Mouse (Mus musculus) kidney, adult 11 months (tissue): Measurements from ENCODE around the gene Setdb1.
A peak's percentile ranks its signal among the peaks of the same experiment; 100 is the strongest.

ENCODE experiments used
- DNase-seq: peaks from one replicate; pipeline ENCODE4 v3.0.0; 2022

Setdb1 gene

DNA sequence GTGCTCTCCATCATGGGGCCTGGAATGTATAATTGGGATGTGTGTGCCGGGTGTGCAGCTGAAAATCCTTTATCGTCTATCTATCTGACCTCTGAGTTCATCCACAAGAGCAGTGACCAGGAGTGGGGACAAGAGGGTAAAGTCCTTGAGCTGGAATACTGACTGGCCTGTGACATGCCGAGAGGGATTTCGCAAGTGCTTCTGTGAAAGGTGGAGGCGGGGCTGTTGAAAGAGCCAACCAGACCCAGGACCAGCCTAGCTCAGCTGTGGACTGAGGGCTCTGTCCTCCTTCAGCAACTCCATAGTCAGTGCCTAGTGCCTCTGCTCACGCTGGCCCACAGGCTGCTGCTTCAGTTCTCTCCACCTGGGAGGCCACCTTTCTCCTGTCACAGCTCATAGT, 38.5 kb downstream of the Setdb1 start:
- peak; percentile 91 for DNase-seq

DNA sequence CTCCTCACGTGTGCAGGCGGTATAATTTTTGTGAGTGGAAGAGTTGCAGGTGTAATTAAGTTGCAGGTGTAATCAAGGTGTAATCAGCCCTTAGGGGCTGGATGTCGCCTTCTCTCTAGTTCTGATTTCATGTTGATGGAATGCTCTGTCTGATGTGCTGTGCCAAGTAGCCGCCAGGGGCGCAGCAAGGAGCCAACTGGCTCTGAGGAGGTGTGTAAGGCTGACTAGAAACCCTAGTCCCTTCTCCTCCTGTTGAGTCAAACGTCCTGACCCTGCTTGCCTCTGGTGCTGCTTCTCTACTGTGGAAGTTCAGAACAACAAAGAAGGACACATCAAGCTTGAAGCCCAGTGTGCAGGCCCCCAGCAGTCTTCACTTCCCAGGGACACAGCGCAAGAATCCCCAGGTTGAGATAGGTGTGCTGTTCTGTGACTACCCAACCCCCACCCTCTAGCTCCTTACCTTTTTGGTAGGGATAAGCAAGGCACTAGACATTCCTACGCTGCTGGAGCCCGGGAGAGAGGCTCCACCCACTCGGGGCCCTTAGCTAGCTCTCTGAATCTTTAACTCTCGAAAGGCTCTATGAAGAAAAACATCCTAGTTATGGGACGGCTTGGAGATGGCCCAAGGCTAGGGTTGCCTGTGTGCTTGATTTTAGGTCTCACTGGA, 39.5 kb downstream of the Setdb1 start:
- DNase-seq, result peak; percentile 83

DNA sequence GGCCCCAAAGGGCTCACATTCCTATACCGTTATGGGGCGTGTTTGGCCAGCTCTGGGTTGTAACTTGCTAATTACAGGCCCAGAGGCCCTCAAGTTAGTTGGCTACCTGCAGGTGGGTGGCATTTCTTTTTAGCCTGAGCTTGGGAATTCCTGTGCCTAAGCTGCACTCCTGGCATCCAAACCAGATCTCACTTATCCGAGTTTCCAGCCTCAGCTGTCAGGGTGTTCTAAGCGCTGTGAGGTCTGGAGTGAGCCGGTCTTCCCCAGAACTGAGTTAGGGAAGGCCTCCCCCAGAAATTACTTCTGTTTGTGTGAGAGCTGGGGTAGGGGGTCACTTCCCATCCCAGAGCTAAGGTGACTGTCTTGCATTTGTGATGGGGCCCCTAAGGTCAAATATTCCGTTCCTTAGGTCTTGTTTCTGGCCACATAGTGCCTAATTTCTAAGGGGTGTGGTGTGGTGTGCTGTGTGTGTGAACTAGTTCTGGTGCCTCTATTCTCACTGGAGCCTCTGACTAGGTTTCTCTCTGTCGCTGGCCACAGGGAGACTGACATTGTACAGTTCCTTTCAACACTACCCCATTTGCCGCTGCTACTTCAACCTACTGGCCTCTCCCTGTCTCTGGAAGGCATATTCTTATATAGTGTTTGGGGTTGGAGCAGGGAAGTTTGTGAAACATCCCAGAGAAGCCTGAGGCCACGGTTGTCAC, 41.0 kb downstream of the Setdb1 start:
- no peak for DNase-seq

DNA sequence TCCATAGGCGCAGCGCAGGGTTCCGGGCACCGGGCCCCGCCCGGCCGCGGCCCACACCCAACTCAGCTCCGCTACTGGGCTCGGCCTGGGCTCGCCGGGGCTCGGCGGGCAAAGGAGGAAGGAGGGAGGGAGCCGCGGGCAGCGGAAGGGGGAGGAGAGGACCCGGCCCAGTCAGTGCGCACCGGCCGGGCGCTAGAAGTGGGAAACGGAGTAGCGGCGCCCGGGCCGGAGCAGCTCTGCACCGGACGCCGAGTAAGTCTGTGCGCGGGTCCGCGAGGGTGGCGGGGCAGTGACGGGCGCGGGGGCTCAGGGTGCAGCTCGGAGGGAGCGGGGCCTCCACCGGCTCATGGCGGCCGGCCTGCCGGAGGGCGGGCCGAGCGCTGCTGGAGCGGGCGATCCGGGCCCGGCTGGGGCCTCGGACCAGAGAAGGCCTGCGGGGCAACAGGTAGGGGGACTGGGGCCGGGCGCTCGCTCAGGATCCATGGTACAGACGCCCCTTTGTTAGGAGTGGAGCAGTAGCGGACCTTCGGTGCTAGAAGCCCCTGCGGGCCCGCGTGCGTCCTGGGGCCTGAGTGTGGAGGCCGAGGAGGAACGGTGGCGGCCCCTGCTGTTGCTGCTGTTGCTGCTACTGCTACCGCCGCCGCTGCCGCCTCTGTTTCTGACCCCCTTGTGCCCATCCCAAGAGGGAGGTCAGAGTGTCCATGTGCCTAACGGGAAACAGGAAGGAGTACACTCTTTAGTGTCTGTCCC, 41.7 kb downstream of the Setdb1 start:
- DNase-seq, result peak; percentile 88

DNA sequence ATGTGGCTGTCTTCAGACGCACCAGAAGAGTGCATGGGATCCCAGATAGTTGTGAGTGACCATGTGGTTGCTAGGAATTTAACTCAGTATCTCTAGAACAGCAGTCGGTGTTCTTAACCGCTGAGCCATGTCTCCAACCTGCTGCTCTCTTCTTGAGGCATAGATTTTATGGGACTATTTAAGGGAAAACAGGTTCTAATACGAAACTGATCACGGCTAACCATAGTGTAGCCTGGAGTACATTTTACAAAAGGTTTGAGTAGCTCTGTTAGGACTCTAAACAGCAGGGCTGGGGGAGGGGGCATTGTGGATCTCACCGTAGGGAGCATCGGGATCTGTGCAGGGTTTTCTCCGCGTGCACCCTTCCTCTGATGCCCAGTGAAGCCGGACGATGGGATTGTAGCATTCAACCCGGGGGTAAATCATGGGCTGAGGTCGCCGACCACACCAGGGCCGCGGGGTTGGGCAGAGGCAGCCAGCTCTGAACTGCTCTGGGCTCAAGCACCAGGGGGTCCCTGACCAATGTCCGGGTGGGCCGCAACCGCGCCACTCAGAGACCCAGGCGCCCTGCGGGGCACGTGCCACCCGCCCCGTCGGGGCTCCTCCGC, 42.4 kb downstream of the Setdb1 start, which contains the start of gene Cers2:
TSS of gene Cers2 (plus strand) at position 306 of the 608 bp plus-strand sequence.
- DNase-seq, result no peak

DNA sequence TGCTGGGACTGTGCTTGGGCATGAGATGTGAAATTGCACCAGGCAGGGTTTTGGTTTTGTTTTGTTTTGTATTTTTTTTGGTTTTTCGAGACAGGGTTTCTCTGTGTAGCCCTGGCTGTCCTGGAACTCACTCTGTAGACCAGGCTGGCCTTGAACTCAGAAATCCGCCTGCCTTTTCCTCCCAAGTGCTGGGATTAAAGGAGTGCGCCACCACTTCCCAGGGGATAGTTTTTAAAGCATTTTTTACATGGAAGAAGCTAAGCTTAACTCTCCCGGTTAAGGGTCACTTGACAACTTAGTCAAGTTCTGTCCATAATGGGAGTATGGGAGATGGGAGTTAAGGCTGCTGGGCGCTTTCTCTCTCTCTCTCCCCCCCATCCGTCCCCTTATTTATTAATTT, 42.9 kb downstream of the Setdb1 start:
- no peak for DNase-seq

DNA sequence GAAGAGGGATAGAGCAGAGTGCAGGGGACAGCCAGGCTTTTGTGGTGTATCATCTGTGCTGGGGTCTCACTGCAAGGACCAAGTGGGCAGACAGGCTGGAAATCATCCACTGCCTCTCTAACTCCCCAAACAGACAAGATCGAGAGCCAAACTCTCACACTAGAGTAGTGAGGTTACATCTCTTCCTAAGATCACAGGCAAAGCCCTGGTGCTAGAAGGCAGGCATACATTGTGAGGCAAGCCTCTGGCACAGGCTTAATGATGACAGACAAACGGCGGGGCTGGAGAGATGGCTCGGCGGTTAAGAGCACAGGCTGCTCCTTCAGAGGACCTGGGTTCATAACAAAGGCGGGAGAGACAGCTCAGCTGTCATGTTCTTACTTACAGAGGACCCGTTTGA, 43.5 kb downstream of the Setdb1 start:
- no peak for DNase-seq

DNA sequence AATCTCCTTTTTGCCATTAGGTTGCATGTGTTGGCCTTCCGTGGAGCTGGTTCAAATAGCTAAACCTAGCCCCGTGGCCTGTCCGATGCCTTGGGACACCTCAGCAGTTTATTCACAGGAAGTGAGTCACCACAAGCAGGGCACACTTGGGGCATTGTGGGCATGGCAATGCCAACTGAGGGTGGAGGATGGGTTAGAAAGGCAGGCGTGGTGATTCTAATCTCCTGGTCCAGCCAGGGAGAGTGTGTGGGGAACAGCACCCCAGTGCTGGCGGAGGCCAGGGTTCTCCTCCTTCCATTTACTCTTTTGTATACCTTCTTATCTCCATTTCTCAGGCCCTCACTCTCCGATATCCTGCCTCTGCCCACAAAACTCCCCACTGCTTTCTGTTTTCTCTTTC, 44.4 kb downstream of the Setdb1 start:
- DNase-seq, result no peak

DNA sequence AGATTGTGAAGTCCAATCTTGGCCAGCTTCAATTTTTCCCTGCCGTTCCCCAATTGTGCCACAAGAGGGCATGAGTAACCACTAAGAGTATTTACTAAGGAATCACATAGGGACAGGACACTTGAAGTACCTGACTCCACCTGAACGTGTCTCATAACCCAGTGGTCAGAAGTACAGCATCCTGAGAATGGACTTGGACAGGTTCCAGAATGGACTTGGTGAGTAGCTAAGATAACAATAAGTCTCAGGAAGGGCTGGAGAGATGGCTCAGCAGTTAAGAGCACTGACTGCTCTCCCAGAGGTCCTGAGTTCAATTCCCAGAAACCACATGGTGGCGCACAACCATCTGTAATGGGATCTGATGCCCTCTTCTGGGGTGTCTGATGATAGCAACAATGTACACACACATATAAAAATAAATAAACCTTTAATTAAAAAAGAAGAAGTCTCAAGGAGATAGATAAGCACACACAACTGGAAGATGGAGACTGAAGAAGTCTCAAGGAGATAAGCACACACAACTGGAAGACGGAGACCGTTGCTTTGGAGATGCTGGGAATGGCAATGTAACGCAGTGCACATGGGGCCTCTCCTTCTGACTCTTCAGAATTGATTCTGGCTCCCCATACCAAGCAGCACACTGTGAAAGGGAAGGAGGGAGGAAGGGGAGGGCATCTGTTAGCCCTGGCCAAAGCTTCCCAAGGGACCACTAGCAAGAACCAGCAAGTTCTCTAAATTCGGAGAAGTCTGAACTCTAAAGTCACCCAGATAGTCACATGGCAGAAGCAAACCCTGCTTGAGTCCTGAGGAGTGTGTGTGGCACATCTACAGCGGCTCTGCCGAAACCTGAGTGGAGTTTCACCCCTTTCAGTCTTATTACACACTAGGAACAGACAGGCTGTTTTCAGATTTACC, 45.8 kb downstream of the Setdb1 start:
- peak; percentile 83 for DNase-seq

DNA sequence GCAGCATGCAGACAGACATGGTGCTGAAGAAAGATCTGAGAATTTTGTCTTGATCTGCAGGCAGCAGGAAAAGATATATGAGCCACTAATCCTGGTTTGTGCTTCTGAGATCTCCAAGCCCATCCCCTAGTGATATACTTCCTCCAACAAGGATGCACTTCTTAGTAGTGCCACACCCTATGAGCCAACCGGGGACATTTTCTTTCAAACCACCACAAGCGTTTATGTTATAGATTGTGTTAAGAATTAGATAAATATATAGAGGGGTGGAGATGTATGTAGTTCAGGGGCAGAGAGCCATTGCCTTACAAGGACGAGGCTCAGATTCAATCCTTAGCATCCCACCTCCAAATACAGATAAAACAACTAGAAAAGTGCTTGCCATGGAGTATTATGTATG, 46.5 kb downstream of the Setdb1 start:
- no peak for DNase-seq

DNA sequence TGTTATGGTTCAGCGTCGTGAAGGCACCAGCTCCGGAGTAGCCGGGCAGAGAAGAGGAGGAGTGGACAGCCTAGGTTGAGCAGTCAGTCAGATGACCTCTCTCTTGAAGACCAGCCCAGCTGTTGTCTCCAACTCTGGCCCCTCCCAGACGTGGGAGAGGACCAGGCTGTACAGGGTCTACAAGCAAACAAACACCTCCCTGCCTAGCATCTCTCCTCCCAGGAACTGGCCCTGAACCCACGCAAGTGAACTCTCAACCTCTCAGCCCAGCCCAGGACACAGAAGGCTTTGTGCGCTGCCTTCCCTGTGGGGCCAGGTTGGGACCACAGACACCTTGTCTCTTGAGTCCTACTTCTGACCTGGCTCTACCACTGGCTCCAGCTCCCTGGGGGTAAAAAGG, 49.9 kb downstream of the Setdb1 start, which contains the start of gene Anxa9:
TSS of gene Anxa9 (minus strand) at position 77 of the 400 bp plus-strand sequence.
- no peak for DNase-seq

DNA sequence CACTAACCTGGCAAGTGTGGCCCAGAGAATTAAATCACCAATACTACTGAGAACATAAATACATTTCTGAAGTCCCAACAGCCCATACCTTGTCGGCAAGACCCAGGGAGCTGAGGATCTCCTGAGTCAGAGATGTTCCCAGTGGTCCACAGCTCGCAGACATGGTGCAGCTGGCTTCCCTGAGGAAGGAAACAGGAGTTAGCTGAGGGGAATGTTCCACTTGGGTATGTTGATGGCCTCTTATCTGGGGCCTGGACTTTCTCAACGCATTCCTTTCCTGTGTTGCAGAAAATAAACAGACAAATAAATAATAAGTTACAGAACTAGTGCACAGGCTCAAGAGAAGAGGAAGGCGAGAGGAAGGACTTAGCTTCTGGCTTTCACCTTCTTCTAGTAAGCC, 50.8 kb downstream of the Setdb1 start:
- DNase-seq, result no peak

DNA sequence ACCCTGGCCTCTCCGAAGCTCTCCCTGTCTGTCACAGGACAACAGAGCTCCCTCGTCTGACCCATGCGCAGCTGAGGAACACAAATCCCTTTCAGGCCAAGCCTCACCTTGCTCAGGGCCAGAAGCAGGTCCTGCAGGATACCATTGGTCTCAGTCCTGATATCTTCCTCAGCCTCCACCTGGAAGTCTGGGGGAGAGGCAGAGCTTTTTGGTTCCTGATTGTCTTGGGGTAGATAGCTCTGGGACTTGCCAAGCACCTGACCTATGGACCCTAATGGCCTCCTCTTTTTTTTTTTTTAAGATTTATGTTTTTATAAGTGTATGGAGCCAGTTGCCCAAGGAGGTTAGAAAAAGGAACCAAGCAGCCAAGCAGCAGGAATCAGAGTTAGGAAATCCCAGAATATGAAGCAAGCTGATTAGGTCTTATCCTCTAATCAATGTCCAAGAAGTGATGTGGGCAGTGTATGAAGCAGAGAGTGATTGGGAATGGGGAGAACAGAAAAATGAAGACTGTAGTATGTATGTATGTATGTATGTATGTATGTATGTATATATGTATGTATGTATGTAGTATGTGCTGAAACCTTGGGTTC, 55.7 kb downstream of the Setdb1 start:
- no peak for DNase-seq

DNA sequence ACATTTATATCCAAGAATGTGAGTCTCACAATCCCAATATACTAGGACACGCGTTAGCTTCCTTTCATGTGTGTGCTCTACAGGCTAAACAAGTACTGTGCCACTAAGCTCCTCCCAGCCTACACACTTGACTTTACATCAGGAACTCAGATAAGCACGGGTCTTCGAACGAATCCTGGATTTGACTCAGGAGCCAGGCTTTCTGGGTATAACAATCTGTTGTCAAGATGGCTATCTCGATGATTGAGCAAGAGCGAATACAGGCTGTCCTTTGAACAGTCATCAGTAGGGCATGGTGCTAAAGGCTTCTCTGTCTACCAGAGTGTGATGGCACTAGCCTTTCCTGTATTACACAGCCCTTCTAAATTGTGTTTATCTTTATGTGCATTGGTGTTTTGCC, 59.0 kb downstream of the Setdb1 start:
- no peak for DNase-seq

DNA sequence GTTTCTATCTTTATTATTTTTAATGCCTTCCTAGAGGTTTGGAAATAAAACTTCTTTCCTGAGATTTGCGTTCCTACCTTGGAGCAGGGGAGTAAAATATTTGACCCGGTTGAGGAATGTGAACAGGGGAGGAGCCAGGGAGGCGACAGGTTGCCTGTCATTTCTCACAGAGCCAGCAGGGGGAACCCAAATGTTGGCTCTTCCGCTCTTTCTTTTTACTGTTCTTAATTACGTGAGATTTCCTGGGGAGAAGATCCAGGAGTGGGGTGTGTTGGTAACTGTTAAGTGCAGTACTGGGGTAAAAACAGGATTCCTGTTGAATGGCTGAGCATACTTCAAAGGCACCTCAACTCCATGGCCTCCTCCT, 60.9 kb downstream of the Setdb1 start:
- peak; percentile 65 for DNase-seq

DNA sequence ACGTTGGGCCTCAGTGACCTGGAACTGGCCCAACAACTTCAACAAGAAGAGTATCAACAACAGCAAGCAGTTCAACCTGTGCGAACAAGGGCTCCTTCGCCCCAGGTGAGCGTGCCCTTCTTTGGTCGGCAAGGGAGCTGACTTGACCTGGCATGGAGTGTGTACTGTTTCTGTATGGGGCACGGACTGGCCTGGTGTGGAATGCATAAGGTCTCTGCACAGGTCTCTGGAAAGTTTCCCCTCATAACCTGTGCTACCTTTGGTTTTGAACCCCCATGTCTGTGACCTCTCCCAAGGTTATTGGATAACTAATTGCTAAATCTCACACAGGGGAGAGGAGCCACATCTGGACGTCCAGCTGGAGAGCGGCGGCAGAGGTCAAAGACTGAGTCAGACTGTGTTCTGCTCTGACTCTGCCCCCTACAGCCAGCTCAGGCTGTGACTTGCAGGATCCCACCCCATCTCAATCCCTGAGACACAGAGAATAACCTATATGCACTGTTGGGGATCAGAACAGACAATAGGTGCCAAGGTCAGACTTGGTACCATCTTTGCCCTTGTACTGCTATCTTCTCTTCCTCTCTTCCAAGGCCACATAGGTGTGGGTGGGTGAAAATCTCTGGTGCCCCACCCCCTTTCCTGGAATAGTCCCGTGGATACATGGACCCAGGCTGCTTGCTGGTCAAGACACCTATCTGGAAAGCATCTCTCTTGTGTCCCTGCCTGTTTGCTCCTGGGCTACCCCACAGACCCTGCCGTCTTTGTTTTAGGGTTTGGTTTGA, 61.5 kb downstream of the Setdb1 start:
- DNase-seq, result peak; percentile 84

DNA sequence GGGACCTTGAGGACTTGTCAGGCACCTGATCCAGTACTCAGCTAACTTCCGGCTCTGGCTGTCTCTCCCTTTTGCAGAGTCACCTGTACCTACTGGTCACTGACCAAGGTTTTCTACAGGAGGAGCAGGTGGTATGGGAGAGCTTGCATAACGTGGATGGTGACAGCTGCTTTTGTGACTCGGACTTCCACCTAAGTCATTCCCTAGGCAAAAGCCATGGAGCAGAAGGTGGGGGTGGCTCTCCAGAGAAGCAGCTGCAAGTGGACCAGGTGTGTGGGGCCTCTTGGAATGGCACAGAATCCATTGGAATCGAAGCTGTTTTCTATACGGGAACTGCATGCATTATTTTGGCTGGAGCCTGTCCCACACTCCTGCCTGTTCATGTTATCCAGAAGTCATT, 62.3 kb downstream of the Setdb1 start:
- no peak for DNase-seq

DNA sequence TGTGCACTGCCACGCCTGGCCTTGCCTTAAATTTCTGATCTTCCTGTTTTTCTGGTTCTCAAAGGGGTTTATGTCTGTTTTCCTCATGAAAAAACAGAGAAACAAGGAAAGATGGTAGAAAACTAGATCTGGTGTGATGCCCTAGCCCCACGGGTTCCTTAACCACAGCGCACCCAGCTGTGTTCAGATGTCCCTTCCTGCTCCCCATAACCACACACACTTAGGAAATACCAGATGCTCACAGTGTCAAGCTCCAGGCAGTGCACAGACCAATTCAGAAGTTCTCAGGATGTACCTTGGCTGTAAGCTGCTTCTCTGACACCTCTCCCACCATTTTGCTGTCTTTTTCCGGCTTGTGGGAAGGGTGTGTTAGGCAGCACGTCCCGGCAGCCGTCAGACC, 62.7 kb downstream of the Setdb1 start:
- no peak for DNase-seq

DNA sequence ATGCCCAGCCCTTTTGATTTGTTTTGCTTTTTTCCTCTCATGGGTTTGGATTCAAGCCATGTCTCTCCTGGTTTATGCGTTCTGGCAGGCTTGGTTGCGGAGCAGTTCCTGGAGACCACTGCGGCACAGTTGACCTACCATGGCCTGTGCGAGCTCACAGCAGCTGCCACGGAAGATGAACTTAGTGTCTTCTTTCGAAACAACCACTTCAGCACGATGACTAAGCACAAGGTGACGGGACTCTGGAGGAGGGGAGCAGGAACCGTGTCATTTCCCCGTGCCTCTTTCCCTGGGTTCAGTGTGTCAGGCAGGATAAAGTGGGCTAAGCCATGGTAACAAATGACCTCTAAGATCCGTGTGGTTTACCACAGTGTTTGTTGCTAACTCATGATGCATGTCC, 63.5 kb downstream of the Setdb1 start:
- DNase-seq, result peak; percentile 75

DNA sequence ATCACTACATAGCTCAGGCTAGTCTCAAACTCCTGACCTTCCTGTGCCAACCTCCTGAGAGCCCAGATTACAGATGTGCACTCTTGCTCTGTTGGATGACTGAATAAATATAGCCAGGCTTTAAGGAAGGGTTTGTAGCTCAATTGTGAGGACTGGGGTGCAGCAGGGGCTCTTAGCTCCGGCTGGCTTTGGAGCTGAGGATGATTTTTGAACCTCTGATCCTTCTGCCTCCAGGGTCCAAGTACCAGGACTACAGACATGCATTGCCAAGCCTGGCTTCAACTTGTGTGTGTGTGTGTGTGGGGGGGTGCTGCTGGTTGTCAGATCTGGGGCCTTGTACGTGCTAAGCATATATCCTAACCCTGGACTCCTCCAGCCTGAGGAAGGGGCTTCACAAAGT, 64.1 kb downstream of the Setdb1 start:
- DNase-seq, result no peak

DNA sequence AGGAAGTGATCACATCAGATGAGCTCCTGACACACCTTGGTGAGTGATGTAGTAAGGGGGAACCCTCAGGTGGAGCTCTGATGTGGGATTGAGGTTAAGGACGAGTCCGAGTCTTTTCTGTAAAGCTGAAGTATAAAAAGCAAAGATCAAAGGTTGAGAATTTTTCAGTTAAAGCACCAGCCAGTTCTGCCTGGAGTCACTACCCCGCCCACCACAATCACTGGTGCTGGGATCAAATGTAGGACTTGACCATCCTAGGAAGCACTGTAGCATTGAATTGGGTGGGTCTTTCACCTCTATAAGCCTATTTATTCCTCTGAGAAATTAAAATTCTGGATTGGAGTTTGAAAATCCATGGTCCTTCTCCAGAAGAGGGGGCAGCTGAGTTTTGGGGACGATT, 66.0 kb downstream of the Setdb1 start:
- DNase-seq, result no peak
